Mouse (Mus musculus) embryonic fibroblast, embryonic 13.5 days (primary cell): Measurements from ENCODE around the gene Olfr173. TPM values are rescaled to one million over a fixed set of nuclear protein-coding genes. Genes with fewer than 3 reads are reported as not detected.

ENCODE experiments used
- H3K27ac ChIP-seq: 2 replicates; pipeline ENCODE4 v1.5.1; 2012; ENCODE audit warnings: low read length, control low read depth, inconsistent platforms; ENCODE audit not compliant: insufficient read depth
- H3K4me1 ChIP-seq: 2 replicates; pipeline ENCODE4 v1.6.1; 2011; ENCODE audit warnings: low read length; ENCODE audit not compliant: control insufficient read depth, insufficient read depth
- H3K4me3 ChIP-seq: 2 replicates; pipeline ENCODE4 v1.5.1; 2011; ENCODE audit warnings: mild to moderate bottlenecking, control low read depth, low read length; ENCODE audit not compliant: insufficient read depth
- CTCF ChIP-seq: IDR thresholded peaks from 2 replicates; pipeline ENCODE4 v1.5.1; 2011; ENCODE audit warnings: mild to moderate bottlenecking, control low read depth, low read length, moderate library complexity, borderline replicate concordance; ENCODE audit not compliant: insufficient read depth
- POLR2A ChIP-seq: IDR thresholded peaks from 2 replicates; pipeline ENCODE4 v1.6.1; 2011; ENCODE audit warnings: low read depth, mild to moderate bottlenecking, control low read depth, low read length, moderate library complexity
- polyA plus RNA-seq: library from polyadenylated mRNA; stranded (reverse); fragments of >200 nt; gene quantifications from 2 replicates; pipeline ENCODE4 v1.2.4, GENCODE M21; 2011; ENCODE audit warnings: low read depth; ENCODE audit not compliant: missing spikeins, insufficient read length

Gene Olfr173
- polyA plus RNA-seq: not detected in 2 replicates

DNA sequence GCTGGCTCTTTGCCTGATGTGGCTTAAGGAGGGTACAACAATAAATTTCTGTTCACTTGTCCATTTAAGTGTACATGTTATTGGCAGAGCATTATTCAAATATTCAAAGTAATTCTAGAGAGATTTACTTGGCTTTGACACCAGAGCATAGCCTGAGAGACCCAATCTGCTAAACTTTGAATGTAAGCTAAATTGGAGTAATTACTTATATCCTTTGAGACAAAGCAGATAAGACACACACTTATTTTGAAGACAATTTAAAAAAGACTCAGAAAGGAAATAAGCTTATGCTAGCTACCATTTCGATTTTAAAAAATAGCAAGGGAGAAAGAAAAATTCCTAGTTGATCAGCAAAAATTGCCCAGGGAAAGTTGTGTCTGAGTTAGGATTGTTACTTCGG lies at the start of gene Olfr173:
Gene Olfr173 (minus strand): TSS at position 101 of the 400 bp plus-strand sequence.
- no peak for TF ChIP-seq POLR2A
- no peak for TF ChIP-seq CTCF
- Histone ChIP-seq H3K4me3 (no peak within 1 kb of the TSS), H3K4me1 (no peaks in the 10 kb centered on the region), H3K27ac (no peak within 1 kb of the TSS)

DNA sequence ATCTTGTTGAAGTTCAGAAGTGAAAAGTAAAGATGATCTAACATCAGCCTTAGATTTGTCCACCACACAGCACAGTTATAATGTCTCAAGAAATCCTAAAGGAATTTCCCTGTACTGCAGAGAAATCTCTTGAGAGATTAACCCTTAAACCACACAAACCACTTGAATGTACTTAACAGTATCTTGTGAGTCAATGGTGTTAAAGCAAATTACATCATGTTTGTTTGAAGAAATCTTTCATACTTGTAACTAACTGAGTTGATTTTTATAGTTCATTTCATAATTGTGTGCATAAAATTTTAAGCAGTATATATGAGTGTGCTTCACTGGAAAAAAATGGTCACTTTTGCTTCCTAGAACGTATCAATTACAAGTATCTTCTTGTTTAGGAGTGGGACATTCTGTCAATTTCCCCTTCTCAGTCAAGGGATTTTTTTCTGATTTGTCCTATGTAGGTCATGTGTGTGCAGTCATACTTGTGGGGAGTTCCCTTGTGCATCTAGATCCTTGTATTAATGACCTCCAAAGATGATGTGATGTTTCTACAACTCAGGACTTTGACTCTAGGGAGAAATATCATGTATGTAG lies 26.8 kb upstream of the Olfr173 start, which contains the start of gene Olfr175-ps1:
Gene Olfr175-ps1 (minus strand): TSS at position 51 of the 588 bp plus-strand sequence.
- no peak within 1 kb of the TSS for H3K4me3 ChIP-seq
- TF ChIP-seq CTCF (no peak), POLR2A (no peak)
- H3K27ac ChIP-seq: no peak within 1 kb of the TSS
- no peaks in the 10 kb centered on the region for H3K4me1 ChIP-seq

DNA sequence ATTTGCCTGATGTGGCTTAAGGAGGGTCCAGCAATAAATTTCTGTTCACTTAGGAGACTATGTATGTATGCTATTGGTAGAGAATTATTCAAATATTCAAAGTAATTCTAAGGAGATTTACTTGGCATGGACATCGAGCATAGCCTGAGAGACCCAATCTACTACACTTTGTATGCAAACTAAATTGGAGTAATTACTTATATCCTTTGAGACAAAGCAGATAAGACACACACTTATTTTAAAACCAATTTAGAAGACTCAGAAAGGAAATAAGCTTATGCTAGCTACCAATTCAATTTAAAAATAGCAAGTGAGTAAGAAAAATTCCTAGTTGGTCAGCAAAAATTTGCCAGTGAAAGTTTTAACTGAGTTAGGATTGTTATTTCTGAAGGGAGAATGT lies 37.0 kb downstream of the Olfr173 start, which contains the start of gene Olfr172:
Gene Olfr172 (minus strand): TSS at position 101 of the 400 bp plus-strand sequence.
- Histone ChIP-seq H3K4me1 (no peaks in the 10 kb centered on the region), H3K4me3 (no peak within 1 kb of the TSS), H3K27ac (no peak within 1 kb of the TSS)
- TF ChIP-seq POLR2A (no peak), CTCF (no peak)

DNA sequence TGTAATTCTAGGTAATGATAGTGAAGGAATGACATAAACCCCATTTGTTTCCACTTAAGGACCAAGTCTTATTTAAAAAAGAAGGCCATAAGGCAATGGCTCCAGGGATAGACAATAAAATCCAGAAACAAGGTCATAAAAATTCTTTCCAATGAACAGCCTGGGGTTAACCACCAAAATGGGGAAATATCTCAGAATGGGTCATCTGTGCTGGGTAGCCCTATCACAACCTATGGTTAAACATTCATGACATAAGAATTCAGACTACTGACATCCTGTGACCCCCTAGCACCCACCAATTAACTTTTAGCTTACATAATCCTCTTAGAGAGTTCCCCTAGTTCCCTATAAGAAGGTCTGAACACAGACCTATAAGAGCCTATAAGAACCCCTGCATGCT lies 43.9 kb downstream of the Olfr173 start:
- TF ChIP-seq CTCF (no peak), POLR2A (no peak)
- H3K27ac ChIP-seq: no peak overlapping the region
- no peak overlapping the region for H3K4me3 ChIP-seq
- no peaks in the 10 kb centered on the region for H3K4me1 ChIP-seq

DNA sequence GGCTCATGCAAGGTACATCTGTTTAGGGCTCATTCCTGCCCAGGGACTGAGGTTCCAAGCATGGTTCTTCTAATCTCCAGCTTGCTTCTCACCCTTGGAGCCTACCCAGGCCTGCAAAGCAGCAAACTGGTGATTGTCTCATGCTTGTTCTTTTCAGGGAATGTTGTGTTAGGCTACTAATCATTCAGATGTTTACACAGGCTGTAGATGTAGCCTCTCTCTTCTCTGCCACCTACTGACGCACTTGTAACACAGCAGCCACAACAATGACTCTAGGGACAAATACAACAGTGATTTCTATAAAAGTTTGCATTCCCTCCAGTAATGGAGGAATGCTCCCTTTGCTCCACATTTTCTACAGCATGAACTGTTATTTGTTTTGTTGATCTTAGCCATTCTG lies 48.8 kb downstream of the Olfr173 start:
- Histone ChIP-seq H3K27ac (no peak overlapping the region), H3K4me3 (no peak overlapping the region), H3K4me1 (no peaks in the 10 kb centered on the region)
- TF ChIP-seq POLR2A (no peak), CTCF (no peak)

DNA sequence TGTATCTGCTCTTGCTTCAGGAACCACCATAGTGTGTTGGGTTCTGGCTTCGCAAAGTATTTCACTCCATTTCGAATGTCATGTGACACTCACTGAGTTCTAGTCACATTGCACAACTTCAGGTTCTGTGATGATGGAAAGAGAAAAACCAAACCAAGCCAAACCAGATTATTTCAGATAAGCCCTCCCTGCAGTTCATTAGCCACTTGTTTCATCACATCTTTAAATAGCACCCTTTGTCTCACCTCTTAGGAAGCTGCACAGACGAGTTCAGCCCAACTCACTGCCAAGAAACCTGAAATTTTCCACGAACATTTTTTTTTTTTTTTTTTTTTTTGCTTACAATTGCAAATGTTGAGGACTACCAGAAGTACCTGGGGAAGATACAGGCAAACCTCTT lies 53.4 kb downstream of the Olfr173 start:
- no peak overlapping the region for H3K4me3 ChIP-seq
- H3K4me1 ChIP-seq: no peaks in the 10 kb centered on the region
- TF ChIP-seq POLR2A: no peak
- no peak for TF ChIP-seq CTCF
- no peak overlapping the region for H3K27ac ChIP-seq

Other genes starting within 250 kb of the Olfr173 start
- gene Gm813, start 183.3 kb downstream of the Olfr173 start, polyA plus RNA-seq: not detected in 2 replicates
- not detected in 2 replicates for gene E330017A01Rik, start 161.5 kb downstream of the Olfr173 start, polyA plus RNA-seq
- gene Cpox, start 130.0 kb downstream of the Olfr173 start, polyA plus RNA-seq: 30.4 and 33.2 TPM in 2 replicates
- gene Gpr15, start 81.2 kb downstream of the Olfr173 start, polyA plus RNA-seq: not detected in 2 replicates
- 98.1 and 112 TPM in 2 replicates for gene Cldnd1, start 72.4 kb downstream of the Olfr173 start, polyA plus RNA-seq
- gene Olfr172, start 37.1 kb downstream of the Olfr173 start, polyA plus RNA-seq: not detected in 2 replicates
- not detected in 2 replicates for gene Olfr175-ps1, start 26.5 kb upstream of the Olfr173 start, polyA plus RNA-seq
- gene Olfr177, start 74.5 kb upstream of the Olfr173 start, polyA plus RNA-seq: not detected in 2 replicates
- gene Olfr178, start 91.8 kb upstream of the Olfr173 start, polyA plus RNA-seq: not detected in 2 replicates
- gene Olfr181, start 128.5 kb upstream of the Olfr173 start, polyA plus RNA-seq: not detected in 2 replicates
- gene Olfr180, start 129.1 kb upstream of the Olfr173 start, polyA plus RNA-seq: not detected in 2 replicates
- gene Olfr183, start 195.1 kb upstream of the Olfr173 start, polyA plus RNA-seq: not detected in 2 replicates
- gene Olfr186, start 230.0 kb upstream of the Olfr173 start, polyA plus RNA-seq: not detected in 2 replicates
- gene Olfr187, start 239.5 kb upstream of the Olfr173 start, polyA plus RNA-seq: not detected in 2 replicates